Mouse (Mus musculus) left cerebral cortex, adult 18-20 months (tissue): ENCODE measurements at regions not wholly inside any gene's neighbourhood (a gene's known extent, or its start where the extent isn't known, plus 50 kb on each side); places are given as distances from the start of the nearest gene placed in this dataset.

Source experiments
- DNase-seq, 2 experiments: peaks; one replicate each; pipeline ENCODE4 v3.0.0; 2021 to 2022; ENCODE audit warnings: low spot score in 2 of 2, mixed read lengths in 1 of 2

- DNase-seq = no peak
These were observed 54.9 kb upstream of the Basp1 start for GRCm38 (mm10) chr15:25468478-25468877.

DNA sequence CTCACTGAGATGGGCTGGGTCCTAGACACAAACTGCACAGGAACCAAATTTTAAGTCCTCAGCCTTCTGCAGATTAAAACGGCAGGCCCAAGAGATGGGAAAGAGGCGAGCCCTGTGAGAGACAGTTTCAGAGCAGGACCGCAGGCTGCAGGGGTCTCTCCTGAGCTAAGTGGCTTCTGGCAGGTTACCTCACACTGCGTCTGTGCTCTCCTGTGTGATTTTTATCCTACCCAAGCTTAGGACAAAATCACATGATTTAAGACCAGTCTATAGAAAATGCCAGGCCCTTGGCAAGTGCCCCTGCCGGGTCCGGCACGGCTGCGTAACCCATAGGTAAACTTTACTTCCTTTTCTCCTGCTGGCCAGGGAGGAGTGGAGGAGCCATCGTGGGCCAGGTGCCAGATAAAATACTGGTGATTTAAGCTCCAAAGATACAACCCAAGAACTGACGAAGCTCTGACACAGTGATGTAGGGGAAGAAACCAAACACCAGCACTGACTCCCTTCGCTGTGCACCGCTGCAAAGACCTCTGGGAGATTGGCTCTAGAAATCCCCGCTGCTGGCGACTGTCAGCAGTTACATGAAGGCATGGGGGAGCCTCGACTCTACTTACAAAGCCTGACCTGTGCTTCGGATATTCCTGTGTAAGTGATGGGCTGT, 55.8 kb upstream of the Basp1 start:
- DNase-seq = no peak

GRCm38 (mm10) chr15:25471331-25471730, 57.8 kb upstream of the Basp1 start:
- no peak for DNase-seq

DNA sequence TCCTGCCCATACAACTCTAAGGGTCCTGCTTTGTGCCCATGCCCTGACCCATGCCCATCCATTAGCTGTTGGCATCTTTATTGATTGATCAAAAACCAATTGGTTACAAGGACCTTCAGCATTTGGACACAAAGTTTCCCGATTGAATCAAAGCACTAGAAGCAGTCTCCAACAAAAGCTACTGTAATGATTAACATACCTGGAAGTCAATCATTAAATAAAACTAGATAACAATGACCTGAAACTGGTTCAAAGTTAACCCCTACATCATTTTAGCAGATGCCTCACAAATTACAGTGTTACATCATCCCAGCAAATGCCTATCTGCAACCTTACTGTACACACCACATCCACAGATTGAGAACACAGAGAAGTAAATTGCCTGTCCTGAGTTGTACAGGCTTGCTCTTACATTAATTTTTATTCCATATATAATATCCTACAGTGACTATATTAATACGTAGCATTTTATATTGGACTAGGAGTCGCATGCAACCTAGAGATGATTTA, 59.7 kb upstream of the Basp1 start:
- DNase-seq = no peak

DNA sequence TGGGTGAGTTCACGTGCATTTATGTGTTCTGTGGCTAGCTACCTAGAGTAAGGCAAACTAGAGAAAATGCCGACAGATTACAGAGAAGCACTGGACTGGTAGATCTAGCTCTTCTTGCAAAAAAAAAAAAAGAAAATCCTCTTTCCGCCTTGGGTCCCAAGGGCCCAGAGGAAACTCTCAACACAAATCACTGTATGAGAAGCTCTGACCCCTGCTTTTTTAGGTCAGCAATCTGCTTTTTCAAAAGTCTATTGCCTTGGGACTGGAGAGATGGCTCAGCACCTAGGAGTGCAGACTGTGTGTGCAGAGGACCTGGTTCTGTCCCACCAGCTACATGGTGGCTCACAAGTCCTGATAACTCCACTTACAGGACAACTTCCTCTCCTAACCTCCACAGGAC, 60.5 kb upstream of the Basp1 start:
- no peak for DNase-seq

DNA sequence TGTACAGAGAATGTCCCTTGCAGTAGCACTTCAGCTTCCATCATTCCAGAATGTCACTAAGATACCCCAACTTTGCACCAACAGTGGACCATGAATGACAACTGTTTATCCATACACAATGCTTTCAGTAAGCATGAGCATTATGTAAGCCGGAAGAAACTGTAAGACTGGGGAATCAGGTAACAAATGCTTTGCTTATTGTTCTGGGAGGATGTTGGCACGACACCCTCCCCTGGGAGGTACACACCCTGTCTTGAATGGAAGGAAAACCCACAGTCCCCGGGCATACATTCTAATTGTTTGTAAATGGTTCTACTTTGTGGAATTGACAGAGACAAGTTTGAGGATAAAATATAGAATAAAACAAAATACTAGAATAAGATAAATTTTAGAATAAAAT, 69.0 kb upstream of the Basp1 start:
- no peak for DNase-seq

- no peak for DNase-seq
These were observed 71.8 kb upstream of the Basp1 start for GRCm38 (mm10) chr15:25485372-25485771.

GRCm38 (mm10) chr15:25486158-25486557, 72.6 kb upstream of the Basp1 start:
- DNase-seq = no peak

GRCm38 (mm10) chr15:25489804-25490203, 76.2 kb upstream of the Basp1 start:
- DNase-seq = no peak

GRCm38 (mm10) chr15:25492161-25492746, 78.7 kb upstream of the Basp1 start:
- DNase-seq = no peak

DNA sequence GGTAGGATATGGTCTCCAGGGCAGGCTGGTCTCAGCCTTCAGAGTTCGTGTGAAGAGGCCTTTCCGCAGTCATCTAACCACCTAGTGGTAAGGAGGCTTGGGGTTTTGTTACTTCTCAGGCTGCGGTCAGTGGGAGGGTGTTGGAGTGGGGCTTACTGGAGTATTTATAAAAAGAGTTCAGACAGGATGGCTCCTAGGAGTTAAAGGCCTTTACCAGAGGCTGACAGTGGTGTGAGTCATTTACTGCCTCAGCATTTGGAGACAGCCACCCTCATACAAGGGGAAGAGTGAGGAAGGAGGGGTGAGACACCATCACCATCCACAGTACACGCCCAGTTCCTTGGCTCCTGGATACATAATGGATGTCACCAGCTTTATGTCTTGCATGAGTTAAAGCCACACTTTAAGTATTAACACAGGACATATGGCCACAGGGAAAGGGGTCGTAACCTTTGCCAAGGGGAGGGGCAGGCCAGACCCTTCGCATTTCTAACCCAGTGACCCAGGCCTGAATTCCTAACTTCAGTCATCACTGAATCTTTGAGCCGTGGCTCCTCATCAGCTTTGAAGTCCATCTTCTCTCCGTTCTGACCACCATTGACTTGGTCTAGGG, 81.2 kb upstream of the Basp1 start:
- DNase-seq = no peak

DNA sequence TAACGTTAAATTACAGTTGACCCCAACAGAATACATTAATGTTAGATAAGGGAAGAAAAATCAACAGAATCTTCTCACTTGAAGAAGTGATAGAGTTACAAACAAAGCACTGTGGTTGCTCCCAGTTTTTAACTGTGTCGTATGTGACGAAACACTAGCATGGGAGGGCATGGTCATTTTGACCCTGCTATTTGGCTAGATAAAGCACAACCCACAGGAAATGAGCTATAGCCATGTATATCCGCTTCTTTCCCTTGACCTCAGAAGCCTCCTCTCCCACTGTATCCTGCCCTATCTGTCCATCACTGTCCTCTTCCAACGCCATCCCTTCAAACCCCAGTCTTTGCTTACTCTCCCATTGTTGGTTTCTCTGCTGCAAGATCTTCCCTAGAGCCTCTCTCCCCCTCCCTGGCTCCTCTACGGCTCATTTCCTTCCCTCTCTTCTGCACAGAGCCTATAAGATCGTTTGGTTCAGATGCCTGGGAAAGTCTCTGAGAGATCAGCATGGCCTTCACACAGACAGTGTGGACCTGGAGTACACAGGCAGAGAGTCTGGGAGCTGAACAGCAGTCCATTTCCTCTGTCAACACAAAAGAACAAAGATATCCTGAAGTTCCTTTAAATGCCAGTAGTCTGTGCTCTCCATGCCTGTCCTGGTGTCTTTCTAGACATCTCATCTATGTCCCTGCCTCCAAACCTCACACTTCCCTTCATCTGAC, 82.5 kb upstream of the Basp1 start:
- no peak for DNase-seq

DNA sequence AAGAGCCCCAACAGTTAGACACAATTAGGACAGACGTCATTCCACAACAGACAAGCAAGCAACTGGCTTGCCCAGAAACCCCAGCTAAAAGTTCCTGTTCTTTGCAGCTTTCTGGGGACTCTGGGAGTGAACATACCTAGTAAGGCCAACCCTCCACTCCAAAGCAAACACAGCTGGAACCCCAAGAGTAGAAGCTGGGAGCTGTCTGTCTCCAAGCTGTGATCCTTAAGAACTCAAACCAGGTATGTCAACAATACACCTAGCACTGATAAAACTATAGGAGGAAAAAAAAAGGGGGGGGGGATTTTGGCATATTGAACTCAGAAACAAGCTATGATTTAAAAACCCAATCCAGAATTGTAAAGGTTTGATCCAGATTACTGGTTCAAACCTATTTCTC, 84.2 kb upstream of the Basp1 start:
- DNase-seq = no peak

DNA sequence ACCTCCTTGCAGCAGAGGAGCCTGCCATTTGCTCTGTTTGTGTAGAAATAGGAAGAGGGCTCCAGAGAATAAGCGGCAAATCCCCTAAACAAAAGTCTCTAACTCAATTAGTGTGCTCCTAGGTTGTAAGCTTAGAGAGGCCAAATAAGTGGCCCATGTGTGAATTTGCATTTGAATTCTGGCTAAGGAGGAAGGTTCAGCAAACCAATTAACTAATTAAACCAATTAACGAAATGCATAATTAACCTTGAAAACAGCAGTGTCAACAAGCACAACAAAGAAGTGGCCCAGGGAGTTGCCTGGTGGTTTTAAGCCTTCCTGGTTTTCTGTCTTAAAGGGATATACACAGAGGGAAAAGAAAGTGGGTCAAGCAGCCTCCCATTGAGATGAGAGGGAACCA, 84.9 kb upstream of the Basp1 start:
- no peak for DNase-seq

- DNase-seq = no peak
These were observed 88.9 kb upstream of the Basp1 start for GRCm38 (mm10) chr15:25502513-25502912.

DNA sequence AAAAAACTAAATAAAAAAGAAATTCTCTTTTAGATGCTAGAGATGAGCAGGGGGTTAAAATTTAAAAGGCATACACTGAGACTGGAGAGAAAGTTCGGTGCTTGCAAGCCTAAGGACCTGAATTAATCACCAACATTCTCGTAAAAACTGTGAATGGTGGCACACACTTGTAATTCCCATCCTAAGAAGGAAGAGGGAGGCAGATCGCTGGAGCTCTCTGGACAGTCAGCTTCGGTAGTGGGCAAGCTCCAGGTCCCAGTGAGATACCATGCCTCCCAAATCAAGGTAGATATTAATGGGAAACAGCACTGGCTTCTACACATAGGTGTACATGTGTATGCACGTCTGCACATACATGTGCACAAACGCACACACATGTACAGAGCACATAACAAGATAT, 89.5 kb upstream of the Basp1 start:
- no peak for DNase-seq

DNA sequence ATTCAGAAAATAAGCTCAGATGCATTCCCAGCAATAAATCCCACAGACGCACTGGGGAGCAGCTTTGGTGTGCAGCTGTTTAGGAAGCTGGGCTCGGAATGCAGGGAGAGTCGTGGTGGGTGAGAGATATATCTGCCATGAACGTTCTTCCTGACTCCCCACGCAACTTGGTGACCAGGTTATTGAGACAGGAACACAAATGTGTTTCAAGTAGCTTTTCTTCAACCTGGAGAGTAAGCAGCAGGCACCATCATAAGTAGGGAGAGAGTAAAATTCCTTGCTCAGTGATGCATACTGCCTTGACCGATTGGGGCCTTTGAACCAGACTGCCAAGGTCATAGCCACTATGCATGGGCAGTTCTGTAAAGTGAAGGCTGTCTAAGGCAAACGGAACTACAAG, 95.6 kb upstream of the Basp1 start:
- no peak for DNase-seq

GRCm38 (mm10) chr15:25509584-25509983, 96.0 kb upstream of the Basp1 start:
- DNase-seq = no peak

DNA sequence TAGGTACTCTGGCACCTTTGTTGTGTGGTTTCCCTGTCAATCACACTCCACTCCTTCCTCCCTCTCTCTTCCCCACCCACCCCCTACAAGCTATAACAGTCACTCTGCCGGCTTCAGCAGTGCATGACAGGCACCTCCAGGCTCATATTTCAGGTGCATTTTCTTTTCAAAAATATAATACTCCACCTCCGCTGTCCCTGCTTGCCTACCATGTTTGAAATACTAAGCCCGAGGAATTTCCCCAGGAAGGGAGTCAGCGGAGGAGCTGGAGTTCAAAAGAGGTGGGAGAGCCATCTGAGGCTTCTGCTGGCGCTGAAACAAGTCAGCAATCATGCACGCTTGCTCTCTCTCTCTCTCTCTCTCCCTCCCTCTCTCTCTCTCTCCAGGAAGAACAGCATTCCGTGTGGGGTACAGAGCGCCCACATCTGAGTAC, 96.5 kb upstream of the Basp1 start:
- no peak for DNase-seq

DNA sequence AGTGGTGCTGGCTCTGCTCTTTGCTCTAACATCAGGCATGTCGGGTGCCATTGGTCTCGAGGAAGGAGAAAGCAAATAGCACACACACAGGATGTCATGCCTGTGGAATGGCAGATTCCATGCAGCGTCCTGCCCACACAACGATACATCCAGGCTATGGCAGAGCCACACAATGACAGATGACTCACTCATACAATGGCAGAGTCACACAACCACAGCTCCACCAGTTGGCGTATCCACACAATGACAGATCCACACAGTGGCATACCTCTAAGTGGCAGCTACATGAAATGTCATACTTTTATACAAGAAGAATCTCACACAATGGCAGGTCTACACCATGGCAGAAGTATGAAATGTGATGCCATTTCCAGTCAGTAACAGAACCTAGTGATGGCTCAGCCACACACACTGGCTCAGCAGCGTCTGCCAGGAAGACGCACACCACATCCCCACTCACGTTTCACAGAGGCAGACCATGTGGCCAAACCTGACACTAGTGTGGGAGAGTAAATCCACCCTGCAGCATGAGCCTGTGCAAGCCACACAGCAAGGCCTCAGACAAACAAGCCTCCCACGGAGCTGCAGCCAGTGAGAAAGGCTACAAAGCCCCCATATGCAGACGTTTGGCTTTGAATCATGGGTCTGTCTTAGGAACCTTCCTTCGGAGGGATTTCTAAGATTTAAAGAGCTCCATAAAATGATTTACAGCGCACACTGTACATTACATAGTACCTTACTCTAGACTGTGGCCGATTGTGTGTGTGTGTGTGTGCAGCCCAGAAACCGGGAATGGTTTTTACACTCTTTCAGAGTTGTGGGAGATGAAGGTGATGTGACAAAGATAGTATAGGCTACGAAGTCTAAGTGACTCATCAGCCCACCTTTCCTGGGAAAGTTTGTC, 104.0 kb upstream of the Myo10 start:
- DNase-seq = peak; percentile 4 to 24

DNA sequence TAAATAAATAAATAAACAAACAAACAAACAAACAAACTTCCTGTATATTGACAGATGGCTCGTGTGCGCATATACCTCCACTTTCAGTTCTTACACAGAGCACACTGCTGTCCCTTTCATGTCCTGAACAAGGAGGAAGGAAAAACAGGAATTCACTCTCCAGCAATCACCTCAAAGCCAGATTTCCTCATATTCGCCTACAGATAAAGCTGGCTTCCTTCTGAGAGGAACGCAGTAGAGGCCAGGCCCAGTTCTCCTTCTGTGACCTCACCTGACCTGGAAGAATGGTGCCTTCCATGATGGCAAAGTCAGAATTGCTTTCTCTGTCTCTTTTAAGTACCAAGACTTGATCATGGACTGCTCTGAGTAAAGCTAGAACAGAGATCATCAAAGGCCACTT, 98.1 kb upstream of the Myo10 start:
- DNase-seq = no peak
